Mouse (Mus musculus): Measurements from ENCODE around the gene Letmd1. TPM values are rescaled to one million over a fixed set of nuclear protein-coding genes. Genes with fewer than 3 reads are reported as not detected.
"Not testable (repeated sequence)": the region's sequence is repeated elsewhere in the genome, so short reads cannot be mapped to it uniquely, and the experiment has no call there.

Gene Letmd1
- total RNA-seq, 2 experiments from 2014 or later, result 12.8 to 20.4 TPM

DNA sequence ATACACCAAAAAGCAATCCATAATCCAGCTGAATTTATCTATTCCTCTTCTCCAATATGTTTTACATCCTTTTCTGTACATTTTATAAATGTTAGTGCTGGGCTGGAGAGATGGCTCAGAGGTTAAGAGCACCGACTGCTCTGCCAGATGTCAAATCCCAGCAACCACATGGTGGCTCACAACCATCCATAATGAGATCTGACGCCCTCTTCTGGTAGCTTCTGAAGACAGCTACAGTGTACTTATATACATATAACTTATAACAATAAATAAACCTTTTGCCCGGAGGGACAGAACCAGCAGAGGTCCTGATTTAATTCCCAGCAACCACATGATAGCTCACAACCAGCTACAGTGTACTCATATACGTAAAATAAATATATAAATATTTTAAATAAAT is 20.3 kb upstream of the Letmd1 start:
- DNase-seq, result no peak
- intact Hi-C loops (cut with DNase I), result no loop called here

DNA sequence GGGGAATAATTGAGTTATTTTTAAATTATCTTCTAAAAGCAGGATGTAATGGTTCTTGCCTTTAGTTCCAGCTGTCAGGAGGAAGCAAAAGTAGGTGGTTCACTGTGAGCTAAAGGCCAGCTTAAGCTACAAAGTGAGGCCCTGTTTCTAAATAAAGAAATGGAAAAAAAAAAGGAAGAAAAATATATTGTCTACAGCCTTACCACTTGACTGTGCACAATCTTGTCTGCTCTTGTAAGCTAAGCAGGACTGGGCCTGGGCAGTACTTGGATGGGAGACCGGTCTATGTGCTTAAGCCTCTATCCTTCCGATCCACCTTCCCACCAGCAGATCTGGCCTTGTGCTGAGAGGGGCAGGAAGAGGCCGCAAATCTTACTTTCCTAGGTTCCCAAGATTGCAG is 19.3 kb upstream of the Letmd1 start:
- no peak for DNase-seq
- intact Hi-C loops (cut with DNase I), result no loop called here

- peak; percentile 65 to 70 for DNase-seq
- intact Hi-C loops (cut with DNase I), result loop anchor here (10.0 kb wide), 1 partner anchor 146 kb away; the partner anchor contains the start of gene Mettl7a1
Observed at GRCm38 (mm10) chr15:100451245-100451644, 17.6 kb upstream of the Letmd1 start.

GRCm38 (mm10) chr15:100452486-100452885 is 16.3 kb upstream of the Letmd1 start:
- no peak for DNase-seq
- intact Hi-C loops (cut with DNase I), result loop anchor here (10.0 kb wide), 1 partner anchor 148 kb away; the partner anchor contains the start of gene Mettl7a1

DNA sequence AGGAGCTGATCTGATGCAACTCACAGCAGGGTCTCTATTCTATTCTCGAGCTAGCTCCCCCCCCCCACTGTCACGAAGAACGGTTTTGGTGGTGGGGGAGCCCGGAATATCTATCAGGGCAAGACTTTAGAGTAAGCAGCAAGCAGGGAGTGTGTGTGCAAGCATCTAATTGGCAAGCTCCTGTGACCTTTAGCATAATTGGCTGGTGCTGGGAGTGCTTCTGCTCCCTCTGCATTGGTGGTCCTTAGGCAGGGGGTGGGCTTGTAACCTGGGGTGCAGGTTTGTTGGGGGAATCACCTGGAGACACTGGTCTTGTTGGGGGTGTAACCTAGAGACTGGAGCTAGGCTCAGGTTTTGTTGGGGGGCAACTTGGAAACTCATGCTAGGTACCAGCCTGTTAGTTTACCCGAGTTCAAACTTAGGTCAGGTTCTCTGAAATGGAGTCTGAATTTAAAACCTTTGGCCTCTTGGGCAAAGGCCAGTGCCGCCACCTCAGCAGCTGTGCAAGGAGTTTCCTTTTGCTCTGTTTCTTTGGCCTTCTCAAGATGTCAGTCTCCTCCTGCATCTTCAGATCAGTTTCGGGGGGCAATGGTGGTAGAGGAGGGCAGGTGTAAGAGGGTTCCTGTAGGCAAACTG is 12.3 kb upstream of the Letmd1 start:
- no peak for DNase-seq
- intact Hi-C loops (cut with DNase I), result loop anchor here (5.0 to 10.0 kb wide), 4 partner anchors 119 to 1944 kb away; partner anchors contain the start of gene Mettl7a1

GRCm38 (mm10) chr15:100457340-100457739 is 11.5 kb upstream of the Letmd1 start:
- peak; percentile 80 to 86 for DNase-seq
- intact Hi-C loops (cut with DNase I), result loop anchor here (1.0 to 10.0 kb wide), 5 partner anchors 77 to 1945 kb away; partner anchors contain the start of gene Mettl7a1

DNA sequence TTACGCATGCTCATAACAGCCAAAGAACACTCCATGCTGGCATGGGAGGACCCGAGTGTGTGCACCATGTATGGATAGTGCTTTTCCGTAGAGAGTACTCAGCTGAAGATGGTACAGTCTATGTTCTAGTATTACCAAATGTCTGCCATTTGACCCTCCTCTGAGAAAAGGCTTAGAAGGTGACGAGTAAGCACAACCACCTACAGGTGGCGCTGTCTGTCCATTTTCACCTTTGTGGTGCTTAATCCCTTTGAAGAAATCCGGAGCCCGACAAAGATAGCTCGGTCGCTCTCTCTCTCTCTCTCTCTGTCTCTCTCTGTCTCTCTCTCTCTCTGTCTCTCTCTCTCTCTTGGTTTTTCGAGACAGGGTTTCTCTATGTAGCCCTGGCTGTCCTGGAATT is 10.8 kb upstream of the Letmd1 start:
- intact Hi-C loops (cut with DNase I), result loop anchor here (5.0 to 10.0 kb wide), 4 partner anchors 121 to 1946 kb away; partner anchors contain the start of gene Mettl7a1
- peak; percentile 66 to 74 for DNase-seq

DNA sequence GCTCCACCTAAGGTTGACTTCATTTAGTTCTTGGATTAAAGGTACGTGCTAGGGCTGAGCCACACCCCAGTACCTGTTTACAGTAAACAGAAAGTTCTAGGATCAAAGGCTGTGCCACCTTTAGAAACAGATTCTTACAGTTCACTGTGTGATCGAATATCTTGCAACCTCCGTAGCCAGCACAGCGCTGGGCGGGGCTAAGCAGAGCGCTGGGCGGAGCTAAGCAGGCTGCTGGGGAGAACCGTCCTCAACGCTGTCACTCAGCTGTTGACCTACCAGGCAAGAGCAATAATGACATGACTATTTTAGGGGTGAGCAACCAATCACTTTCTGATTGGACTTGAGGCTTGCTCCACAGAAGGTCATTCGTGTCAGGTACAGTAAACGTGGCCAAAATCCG is 7.9 kb upstream of the Letmd1 start:
- DNase-seq, result peak in 1 of 2 experiments; percentile 34
- intact Hi-C loops (cut with DNase I), result no loop called here

DNA sequence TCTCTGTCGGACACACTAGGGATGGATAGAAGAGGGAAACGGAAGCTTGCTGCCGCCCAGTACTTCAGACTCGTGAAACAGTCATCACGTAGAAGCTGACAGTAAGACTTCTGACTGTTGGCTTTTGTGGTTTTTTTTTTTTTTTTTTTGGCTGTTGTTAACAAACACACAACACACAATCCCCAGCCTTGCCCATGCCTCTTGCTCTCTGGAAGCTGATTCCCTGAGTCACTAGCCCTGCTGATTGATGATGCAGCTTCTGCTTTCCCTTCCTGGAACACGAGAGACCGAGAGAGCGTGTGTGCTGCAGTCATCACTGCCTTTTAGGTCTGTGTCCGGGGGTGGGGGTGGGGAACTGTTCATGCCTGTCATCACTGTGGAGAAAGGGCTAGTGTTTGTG is 7.2 kb upstream of the Letmd1 start:
- intact Hi-C loops (cut with DNase I), result no loop called here
- DNase-seq, result no peak

- intact Hi-C loops (cut with DNase I), result no loop called here
- no peak for DNase-seq
Observed at GRCm38 (mm10) chr15:100462086-100462485, 6.7 kb upstream of the Letmd1 start.

- peak; percentile 60 to 71 for DNase-seq
- intact Hi-C loops (cut with DNase I), result no loop called here
Observed at GRCm38 (mm10) chr15:100463712-100464111, 5.1 kb upstream of the Letmd1 start.

- intact Hi-C loops (cut with DNase I), result loop anchor here (5.0 kb wide), 2 partner anchors 147 to 217 kb away; no protein-coding TSS in a partner anchor
- no peak for DNase-seq
Observed at GRCm38 (mm10) chr15:100465432-100465831, 3.4 kb upstream of the Letmd1 start.

DNA sequence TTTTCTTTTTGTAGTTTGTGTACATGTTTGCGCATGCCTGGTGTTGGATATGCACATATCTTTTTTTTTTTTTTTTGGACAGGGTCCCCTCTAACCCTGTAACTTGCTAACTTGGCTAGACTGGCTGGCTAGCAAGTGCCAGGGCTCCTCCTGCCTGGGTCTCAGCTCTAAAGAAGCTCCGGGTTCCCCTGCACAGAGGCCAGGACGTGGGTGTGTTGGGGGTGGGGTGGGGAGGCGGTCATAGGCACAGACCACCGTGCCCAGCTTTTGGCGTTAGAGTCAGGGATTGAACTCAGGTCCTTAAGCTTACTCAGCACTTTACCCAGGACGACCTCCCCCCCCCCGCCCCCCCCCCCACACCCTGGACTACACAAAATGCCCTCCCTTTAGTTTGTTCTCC is 1.1 kb upstream of the Letmd1 start:
- intact Hi-C loops (cut with DNase I), result loop anchor here (2.0 to 5.0 kb wide), 3 partner anchors 27 to 215 kb away; partner anchors contain the start of gene Csrnp2
- DNase-seq, result no peak

GRCm38 (mm10) chr15:100469189-100469545 is 344 bp downstream of the Letmd1 start:
- intact Hi-C loops (cut with DNase I), result loop anchor here (2.0 to 5.0 kb wide), 3 partner anchors 26 to 213 kb away; partner anchors contain the start of gene Csrnp2
- DNase-seq, result no peak

DNA sequence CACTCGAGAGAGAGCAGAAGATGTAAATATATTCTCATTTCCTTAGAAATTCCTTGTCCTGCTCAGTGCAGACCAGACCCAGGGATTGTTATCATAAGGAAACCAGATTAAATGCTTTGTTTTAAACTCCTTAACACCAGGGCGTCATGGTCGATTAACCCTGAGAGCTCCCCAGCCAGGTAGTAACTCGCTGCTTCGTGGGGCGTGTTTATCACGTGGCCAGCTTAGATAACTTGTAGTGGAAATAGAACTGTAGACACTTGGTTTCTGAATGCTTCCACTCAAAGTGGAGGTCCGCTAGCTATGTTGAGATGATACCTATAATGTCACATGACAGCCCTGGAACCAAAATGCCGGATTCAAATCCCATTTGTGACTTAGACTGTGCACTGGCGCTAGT is 1.2 kb downstream of the Letmd1 start:
- DNase-seq, result no peak
- intact Hi-C loops (cut with DNase I), result no loop called here

- intact Hi-C loops (cut with DNase I), result no loop called here
- DNase-seq, result no peak
Observed at GRCm38 (mm10) chr15:100473926-100474503, 5.2 kb downstream of the Letmd1 start.

GRCm38 (mm10) chr15:100478351-100478750 is 9.5 kb downstream of the Letmd1 start:
- intact Hi-C loops (cut with DNase I), result no loop called here
- no peak for DNase-seq

DNA sequence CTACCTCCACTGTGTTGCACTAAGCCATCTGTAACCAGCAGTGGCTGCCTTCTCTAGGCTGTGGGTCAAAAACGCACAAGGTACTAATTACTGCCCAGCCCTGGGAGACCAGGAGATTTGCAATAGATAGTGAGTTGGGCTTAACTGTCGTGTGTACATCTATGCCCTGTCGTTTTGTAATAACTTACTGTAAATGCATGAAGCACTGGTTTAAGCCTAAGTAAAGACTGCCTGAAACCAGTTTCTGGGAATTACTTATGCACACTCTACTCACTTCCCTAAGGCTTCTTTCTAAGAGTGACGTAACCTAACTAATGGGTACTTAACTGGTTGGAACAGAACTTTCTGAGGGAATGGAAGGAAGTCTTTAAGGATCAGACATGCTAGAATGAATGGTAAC is 10.1 kb downstream of the Letmd1 start:
- no peak for DNase-seq
- intact Hi-C loops (cut with DNase I), result no loop called here

DNA sequence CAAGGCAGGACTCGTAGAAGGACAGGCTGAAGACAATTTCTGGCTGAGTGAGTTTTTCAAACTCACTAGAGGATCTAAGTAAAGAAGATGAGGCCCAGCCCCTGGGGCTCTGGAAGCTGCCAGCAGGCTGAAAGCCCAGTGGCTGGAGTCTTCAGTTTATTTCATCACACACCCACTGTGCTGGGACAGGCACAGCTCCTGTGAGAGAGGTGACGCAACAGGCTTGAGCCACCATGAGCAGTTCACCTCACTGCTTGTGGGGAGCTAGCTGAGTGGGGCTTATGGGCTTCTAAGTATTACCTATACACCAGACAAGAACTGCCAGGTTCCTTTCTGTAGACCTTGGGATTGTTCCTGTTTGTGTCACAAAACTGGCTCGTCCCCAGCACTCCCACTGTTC is 16.8 kb downstream of the Letmd1 start:
- intact Hi-C loops (cut with DNase I), result no loop called here
- peak; percentile 29 to 36 for DNase-seq

GRCm38 (mm10) chr15:100486450-100486849 is 17.6 kb downstream of the Letmd1 start:
- intact Hi-C loops (cut with DNase I), result no loop called here
- no peak for DNase-seq

GRCm38 (mm10) chr15:100487050-100487449 is 18.2 kb downstream of the Letmd1 start:
- intact Hi-C loops (cut with DNase I), result no loop called here
- no peak for DNase-seq

DNA sequence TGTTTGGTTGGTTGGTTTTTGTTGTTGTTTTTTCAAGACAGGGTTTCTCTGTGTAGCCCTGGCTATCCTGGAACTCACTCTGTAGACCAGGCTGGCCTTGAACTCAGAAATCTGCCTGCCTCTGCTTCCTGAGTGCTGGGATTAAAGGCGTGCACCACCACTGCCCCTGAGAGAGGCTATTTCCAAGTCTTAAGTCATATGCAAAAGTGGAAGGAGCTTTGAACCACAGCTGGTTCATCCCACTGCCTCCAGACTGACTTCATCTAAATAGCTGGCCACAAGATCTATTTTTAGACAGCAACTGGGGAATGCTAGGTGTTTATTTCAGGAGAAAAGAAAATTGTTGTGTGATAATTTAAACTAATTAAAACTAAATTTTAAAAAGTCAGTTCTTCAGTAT is 19.5 kb downstream of the Letmd1 start:
- intact Hi-C loops (cut with DNase I); DNase-seq: not testable (repeated sequence)
